Mouse (Mus musculus) adipocyte (in vitro differentiated cells): ENCODE data around the gene Cwc25.

ENCODE experiments used
- DNase-seq: peaks from one replicate; pipeline ENCODE4 v3.0.0-alpha.2; 2016; ENCODE audit warnings: low spot score

Gene Cwc25

GRCm38 (mm10) chr11:97698741-97699611, 67.4 kb downstream of the Cwc25 start:
- peak; percentile 75 for DNase-seq

DNA sequence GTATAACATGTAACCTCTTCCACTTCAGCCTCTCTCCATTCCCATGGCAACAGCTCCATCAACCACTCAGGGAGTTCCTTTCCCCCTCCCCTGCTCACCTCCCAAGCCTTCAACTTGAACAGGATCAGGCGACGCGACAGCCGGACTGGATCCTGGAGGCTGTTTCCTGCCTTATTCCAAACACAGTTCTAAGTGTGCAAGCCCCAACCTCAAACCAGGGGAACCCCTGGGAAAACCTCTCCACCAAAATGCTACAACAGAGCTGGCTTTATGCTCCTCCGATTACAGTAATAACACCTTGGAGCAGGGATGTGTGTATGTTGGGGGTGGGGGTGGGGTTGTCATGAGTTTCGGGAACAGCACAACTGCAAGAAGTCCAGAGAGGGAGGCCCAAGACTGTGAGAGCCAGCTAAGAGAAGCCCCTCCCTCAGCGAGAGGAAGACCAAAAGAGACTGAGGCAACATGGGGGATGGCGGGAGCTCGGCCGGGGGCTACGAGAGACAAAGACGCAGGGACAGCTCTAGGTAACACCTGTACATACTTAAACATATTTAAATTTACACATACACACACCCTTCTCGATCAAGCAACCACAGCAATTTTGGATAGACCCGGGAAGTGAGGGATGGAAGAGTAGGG, 68.3 kb downstream of the Cwc25 start:
- DNase-seq: no peak

DNA sequence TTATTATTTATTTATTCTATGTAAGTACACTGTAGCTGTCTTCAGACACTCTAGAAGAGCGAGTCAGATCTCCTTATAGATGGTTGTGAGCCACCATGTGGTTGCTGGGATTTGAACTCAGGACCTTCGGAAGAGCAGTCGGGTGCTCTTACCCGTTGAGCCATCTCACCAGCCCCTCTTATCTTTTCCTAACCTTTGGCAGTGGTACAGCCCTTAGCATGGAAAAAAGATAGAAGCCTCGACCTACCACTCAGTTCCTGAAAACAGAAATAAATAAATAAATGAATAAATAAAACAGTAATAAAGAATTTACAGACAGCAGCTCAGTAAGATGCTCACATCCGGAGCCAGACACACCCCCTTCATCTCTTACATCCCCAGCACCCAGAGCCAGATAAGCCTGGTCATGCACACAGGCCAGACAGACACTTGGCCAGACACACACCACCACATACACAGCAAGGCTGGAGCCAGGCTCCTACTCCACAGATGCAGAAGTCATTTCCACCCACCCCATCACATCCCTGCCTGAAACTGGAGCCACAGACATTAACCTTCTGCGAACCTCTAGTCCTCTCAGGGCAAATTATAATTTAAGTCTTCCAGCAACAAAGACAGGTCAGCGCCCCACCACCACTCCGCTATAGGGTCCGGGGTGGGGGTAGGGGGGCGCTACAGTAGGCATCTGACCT, 69.0 kb downstream of the Cwc25 start:
- no peak for DNase-seq

DNA sequence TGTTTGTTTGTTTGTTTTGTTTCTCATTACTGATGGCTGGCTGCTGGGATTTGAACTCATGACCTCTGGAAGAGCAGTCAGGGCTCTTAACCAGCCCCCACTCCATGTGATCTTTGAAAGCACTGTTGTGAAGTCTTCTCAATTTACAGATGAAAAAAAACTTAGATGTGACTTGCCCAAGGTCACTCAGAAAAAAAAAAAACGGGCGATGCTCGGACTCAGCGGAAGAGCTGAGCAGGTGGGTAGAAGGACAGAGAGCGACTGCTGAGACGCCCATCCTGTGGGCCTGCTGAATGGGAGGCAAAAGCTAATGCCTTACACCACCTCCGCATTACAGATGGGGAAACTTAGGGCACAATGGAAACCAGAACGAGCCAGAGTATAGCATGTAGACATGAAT, 69.7 kb downstream of the Cwc25 start:
- DNase-seq: no peak

DNA sequence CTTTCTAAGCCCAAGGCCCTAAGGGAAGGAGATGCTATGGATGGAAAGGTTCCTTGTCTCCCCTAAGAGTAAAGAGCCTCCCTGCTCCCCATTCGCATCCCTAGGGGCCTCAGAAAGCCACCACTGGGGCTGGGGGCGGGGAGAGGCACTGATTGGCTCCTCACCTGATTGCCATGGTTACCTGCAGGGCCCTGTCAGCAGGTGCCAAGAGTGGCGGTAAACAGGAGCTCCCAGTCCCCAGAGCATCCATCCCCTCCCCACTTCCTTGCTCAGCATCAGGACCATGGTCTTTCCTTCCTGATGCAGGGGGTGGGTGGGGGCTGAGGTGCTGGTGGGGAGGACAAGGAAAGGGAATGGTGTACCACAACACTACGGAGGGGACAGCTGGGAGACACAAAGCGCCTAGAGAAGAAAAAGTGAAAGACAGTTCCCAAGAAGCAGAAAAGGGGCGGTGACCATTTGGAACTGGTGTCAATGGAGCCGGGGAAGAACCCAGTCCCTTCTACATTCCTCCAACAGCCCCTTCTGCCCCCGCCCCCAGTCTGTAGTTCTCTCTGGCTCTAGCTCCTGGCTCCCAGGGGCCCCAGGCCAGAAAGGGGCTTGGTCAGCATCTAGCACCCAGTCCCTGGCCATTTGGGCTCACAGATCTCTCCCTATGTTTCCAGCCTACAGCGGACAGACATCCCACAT, 70.5 kb downstream of the Cwc25 start:
- DNase-seq: no peak
